Mouse (Mus musculus) megakaryocyte, embryonic 14.5 days (primary cell): ENCODE data around the gene Clip3.

Experiments used
- FLI1 ChIP-seq: IDR thresholded peaks from 2 replicates; pipeline ENCODE4 v1.6.1; 2012; ENCODE audit warnings: low read length, inconsistent platforms, mixed read lengths
- GATA1 ChIP-seq: IDR thresholded peaks from 3 replicates; pipeline ENCODE4 v1.6.1; 2012; ENCODE audit warnings: mixed read lengths, low read length, inconsistent platforms, borderline replicate concordance

DNA sequence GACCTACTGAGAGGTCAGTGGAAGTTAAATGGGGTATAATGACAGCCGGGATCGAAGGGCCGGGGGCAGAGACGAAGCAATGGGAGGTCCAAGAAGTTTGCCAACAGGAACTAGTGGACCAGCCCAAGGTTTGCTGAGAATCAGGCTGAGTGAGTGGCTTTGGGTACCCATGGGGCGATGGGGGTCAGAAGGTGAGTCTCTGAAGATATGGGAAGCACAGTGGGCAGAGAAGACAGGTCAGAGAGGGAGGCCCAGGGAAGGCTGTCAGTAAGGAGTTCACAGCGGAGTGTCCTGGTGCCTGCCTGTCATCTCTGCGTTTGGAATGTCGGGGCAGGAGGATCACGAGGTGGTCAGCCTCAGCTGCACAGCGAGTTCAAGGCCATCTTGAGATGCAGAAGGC, 36.9 kb downstream of the Clip3 start:
- no peak for TF ChIP-seq GATA1
- TF ChIP-seq FLI1, result no peak
